Mouse (Mus musculus) kidney, adult 2 months (tissue): ENCODE data around the gene Epb41.

Experiments used
- CTCF ChIP-seq: fragments of 200-500 bp; conservative IDR thresholded peaks from 2 replicates; pipeline ENCODE4 v1.5.1; 2011; ENCODE audit warnings: low read depth, mild to moderate bottlenecking, control low read depth, low read length, moderate library complexity, mixed read lengths; ENCODE audit not compliant: insufficient read depth, insufficient read length
- POLR2A ChIP-seq: fragments of 200-500 bp; IDR thresholded peaks from one replicate; pipeline ENCODE4 v1.6.1; 2011; ENCODE audit warnings: low read depth, low read length, control low read depth

GRCm38 (mm10) chr4:131910237-131910994 is 164.7 kb downstream of the Epb41 start:
- TF ChIP-seq CTCF (no peak), POLR2A (no peak)
